Mouse (Mus musculus) heart, adult 11 months (tissue): ENCODE data around the gene Lalba.

ENCODE experiments used
- DNase-seq: peaks from one replicate; pipeline ENCODE4 v3.0.0; 2022

The Lalba gene

DNA sequence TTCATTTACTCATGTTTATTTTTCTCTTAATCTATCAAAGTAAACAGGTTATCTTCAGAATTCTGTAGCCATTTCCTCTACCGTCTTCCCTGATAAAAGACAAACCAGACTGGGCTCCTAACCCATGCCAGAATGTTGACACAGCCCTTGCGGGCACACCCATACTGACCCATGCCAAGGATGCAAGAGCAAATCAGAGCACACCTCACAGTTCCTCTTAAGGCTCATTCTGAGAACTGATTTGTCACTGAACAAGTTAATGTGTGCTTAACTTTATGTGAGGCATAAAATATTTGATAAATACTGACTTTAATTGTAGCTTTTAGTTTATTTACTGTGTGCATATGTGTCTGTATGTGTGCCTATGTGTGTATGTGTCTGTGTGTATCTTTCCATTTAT, 8.8 kb upstream of the Lalba start:
- peak; percentile 68 for DNase-seq

DNA sequence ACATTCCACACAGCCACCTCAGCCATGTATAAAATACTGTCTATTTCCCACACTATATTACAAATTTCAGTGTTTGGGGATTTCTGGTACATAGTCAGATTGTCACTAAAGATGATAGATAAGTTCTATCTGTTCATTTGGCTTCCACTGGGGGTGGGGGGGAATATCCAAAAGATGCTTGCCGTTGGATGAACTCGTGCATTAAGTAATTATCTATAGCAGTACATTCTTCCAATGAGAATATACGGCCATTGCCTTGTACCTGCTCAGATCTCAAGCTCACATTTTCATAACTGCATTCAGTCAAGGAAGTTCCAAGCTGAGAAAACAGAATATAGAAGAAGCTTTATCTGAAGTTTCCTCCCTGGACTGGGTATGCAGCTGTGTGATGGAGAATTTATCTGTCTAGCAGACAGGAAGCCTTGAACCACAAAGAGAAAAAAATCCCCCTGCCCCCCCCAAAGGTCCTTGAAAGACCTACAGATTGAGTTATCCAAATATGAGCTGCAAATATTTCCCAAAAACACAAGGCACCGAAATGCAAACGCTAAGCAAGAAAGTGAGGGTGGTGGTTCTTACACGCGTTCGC, 4.0 kb upstream of the Lalba start:
- DNase-seq = no peak

DNA sequence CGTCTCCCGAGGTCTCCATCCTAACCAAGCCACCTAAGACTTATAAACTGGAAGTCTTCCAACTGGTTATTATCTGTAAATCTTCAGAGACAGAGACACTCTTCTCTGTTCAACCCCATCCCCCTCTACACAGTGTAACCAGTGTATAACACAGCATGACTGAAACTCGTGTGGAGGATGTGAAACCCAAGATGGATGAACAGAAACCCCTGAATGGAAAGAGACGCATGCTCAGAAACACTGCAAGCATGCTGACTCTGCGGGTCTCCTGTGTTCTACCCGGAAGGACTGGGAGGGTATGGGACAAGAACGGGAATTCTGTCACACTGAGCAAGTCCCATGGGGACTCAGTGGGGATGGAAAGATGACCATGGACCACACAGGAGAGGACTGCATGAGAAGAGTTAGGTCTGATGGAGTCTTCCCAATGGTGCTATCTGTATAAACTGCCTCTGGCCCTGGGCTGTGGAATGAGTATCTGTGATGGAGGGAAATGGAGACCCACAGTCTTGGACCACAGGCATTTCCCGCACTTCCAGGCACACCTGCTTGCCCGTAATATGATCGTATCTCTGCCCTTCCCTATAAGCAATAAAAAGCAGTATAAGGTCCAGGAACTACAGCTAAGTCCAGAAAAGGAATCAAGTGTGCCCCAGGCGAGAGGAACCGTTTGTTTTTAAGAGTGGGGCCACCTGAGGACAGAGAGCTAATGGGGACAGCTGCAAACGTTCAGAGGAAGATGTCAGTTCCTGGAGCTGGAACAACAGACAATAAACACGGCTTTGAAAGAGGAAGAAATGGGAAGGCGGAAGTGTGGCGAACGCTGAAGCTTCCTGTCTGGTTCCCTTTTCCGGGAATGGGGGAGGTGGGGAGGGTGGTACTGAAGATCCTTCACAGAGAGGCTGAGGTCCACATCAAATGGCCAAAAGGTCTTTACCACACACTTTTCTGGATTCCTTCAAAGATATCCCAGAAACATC, 1.7 kb upstream of the Lalba start:
- peak; percentile 98 for DNase-seq

DNA sequence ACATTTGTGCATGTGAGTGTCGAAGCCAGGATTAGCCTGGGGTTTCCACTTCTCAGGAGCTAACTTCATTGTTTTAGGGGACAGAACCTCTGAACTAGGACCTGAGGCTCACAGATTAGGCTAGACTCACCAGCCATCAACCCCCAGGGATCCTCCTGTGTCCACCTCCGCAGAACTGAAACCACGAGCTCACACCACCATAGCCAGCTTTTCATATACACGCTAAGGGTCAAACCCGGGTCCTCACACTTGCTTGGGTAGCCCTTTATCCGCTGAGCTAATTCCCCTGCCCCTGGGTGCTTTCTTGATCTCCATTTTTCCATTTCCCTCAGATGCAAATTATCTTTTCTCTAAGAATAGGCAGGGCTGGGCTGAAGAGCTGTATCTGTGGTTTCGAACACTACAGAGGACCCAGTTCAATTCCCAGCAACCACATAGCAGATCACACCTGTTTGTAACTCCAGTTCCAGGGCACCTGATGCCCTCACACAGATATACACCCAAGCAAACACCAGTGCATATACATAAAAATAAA, 2.9 kb downstream of the Lalba start:
- DNase-seq = no peak

GRCm38 (mm10) chr15:98476281-98476680, 6.2 kb downstream of the Lalba start:
- DNase-seq = peak; percentile 91

- no peak for DNase-seq
These were observed 7.1 kb downstream of the Lalba start for GRCm38 (mm10) chr15:98475382-98475781.

DNA sequence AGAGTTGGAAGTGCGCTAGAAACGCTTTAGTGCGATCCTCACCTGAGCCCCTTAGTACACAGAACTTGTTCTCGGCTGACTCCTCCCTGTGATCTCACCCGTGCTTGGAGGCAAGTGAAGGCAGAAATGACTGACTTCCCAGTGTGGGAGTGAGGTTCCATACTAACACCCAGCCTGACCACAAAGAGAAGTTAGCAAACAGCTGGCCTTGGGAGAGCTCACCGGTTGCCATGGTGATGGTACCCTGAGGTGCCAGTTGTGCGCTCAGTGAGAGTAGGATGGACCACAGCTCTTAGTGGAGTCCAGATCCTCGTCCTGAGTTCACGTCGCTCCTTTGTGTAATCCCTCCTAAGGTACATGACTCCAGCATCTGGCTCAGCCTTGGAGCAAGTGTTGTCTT, 7.6 kb downstream of the Lalba start:
- DNase-seq = peak; percentile 90

DNA sequence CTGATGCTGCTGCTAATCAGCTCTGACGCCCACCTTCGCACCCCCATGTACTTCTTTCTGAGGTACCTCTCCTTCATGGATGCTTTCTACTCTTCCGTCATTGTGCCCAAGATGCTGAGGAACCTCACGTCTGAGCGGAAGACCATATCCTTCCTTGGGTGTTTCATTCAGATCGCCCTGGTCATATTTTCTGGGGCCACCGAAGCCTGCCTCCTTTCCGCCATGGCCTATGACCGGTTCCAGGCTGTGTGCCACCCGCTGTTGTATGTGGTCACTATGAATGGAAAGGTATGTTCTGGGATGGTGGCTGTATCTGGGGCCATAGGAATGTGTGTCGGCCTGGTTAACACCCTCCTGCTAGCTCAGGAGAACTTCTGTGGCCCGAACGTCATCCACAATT, 11.0 kb downstream of the Lalba start:
- DNase-seq = peak; percentile 91

GRCm38 (mm10) chr15:98469596-98469995, 12.9 kb downstream of the Lalba start, which contains the start of gene OR5BS1P:
TSS of gene OR5BS1P (plus strand) at chr15:98469896.
- no peak for DNase-seq

DNA sequence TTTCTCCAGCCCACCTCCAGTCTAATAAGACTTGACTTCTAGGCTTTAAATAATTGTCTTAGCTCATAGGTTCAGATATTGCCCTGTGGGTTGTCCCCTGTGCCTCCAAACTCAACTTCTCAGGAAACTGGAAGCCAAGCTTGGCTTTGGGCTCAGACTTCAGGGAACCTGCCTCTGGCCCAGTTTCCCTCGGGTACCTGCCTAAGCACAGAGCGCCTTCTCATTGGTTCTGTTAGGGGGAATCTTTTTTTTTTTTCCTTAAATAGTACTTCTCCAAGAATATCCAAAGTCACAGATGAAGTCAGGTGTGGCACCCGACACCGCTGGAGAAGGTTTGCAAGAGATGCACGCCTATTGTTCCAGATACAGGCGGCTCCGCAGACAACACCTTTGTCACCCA, 30.2 kb downstream of the Lalba start, which contains the start of gene Olfr281:
Gene Olfr281 (plus strand): TSS at position 301 of the 400 bp plus-strand sequence.
- DNase-seq = no peak

GRCm38 (mm10) chr15:98448521-98448920, 34.0 kb downstream of the Lalba start:
- DNase-seq = peak; percentile 92

DNA sequence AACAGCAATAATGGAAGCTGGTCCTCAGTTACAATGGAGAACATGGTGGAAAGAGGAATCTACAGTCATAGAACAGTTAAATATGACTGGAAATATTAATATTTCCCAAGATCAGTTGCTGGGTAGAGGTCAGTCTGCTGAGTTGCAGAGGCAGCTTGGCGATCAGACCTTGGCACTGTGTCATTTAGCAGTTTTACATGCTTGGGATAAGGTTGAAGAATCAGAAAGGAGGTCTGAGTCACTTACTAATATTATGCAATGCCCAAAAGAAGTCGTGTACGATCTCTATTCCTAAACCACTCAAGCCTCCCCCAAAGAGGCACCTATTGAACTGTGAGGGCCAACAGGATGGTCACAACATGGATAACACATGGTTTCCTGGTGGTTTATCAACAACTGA, 38.0 kb downstream of the Lalba start:
- no peak for DNase-seq

- DNase-seq = peak; percentile 46
These were observed 51.6 kb downstream of the Lalba start, which contains the start of gene Olfr282 for GRCm38 (mm10) chr15:98430925-98431324. TSS of gene Olfr282 (plus strand) at chr15:98431225.
